Mouse (Mus musculus) retina, postnatal 7 days (tissue): Measurements from ENCODE around the gene Hist1h1d.
"Not testable (repeated sequence)": the region's sequence is repeated elsewhere in the genome, so short reads cannot be mapped to it uniquely, and the experiment has no call there.

Source experiments
- DNase-seq: peaks from one replicate; pipeline ENCODE4 v3.0.0-alpha.2; 2012; ENCODE audit warnings: low read depth, low spot score

Gene Hist1h1d

GRCm38 (mm10) chr13:23546694-23547093 lies 6.4 kb upstream of the Hist1h1d start:
- no peak for DNase-seq

GRCm38 (mm10) chr13:23550761-23551145 lies 2.3 kb upstream of the Hist1h1d start:
- no peak for DNase-seq

GRCm38 (mm10) chr13:23551146-23551834 lies 1.8 kb upstream of the Hist1h1d start, which contains the start of gene Hist1h4f:
Gene Hist1h4f, minus strand, starts transcription at chr13:23551648.
- peak; percentile 82 for DNase-seq

DNA sequence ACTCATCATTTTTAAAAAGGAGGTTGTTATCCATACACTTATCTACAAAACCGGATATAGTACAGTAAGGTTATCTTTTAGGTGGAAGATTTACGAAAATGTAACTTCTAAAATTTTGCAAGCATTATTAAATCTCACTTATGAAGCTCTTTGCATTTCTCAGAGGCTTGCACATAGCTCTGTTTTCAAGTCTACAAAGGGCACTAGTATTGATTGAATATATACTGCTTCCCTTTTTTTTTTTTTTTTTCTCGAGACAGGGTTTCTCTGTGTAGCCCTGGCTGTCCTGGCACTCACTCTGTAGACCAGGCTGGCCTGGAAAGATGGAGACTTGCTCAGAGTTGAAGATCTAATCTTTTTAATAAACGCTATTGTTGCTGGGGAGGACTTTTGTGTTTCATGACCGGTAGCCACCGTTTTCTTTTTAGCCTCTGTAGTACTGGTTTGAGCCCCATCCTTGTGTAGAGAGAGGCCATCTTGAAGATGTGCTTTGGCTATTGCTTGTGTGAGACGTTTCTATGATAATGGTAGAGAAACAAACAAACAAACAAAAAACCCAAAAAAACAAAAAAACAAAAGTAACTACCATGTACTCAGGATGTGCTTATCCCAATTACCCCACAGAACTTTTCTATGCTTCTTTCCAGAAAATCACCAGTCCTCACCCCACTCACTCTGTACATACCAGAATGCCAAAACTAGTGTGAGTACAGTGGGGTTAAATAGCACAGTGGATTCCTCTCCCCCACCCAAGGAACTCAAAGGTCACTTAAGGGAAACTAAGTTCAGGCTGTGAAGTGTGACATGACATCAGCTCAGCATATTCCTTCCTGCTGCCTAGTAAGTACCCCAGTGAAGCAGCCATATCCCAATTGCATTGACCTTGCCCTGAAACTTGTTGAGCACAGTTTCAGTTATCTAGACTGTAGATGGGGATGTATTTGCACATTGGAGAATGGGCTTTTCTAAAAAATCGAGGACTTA lies 839 bp upstream of the Hist1h1d start:
- no peak for DNase-seq

DNA sequence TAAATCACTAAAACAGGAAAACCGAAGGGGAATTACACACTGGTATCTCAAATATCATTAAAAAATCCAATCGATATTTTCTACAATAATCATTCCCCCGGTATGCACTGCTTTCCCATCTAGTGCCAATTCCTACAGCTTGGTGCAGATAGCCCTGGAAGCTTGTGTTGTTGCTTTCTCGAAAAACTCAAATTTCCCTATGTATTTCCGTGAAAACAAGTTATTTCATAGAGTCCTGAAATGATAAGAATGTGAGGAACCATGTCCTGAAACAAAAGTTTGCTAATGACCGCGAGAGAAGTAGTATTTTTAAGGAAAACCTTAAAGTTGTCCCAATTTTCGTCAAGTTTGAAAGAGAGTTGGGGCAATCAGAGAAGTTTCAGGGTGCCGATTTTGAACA lies 1.3 kb downstream of the Hist1h1d start:
- DNase-seq = no peak

GRCm38 (mm10) chr13:23554925-23555838 lies 2.1 kb downstream of the Hist1h1d start:
- no peak for DNase-seq

DNA sequence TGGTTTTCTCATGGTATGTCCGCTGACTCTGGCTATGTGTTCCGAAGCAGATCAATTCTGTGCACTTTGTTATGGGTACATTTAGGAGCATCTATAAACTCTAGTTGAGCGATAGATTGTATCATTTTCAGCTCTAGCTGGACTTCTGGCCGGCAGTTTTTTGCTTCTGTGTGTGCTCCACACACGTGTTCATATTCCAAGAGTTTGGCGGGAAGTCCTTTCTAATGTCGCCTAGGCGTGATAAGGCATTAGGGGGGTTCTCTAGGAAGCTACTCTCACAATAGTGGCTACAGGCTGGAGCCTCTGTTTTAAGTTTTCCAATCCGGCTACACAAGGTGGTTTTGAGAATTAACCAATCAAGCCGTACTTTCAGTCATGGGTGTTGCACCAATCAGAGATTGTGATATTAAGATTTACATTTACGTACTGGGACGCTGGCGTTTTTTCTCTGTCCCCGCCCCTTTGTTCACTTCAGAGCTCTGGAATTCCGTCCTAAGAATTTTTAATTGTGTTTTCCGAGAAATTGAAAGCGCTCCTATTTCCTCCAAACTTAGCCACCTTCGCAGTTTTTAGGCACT lies 2.9 kb downstream of the Hist1h1d start:
- no peak for DNase-seq

- DNase-seq = no peak
Measured at GRCm38 (mm10) chr13:23556906-23557305, 3.8 kb downstream of the Hist1h1d start.

DNA sequence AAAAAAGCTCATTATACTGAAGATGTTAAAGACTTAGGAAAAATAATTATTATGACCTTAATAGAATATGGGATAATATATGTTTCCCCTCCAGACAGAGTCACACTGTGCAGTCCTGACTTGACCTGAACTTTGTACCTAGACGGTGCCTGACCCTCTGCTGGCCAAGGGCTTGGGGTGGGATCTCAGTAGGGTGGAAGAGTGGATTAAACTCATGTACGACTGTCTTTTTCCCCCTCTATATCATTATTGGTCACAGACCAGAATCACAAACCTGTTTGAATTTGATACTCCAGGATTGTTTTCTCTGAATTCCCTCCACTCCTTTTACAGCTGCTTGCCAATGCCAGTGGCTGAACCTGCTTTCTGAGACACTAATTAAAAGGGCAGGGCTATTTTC lies 7.6 kb downstream of the Hist1h1d start:
- DNase-seq = not testable (repeated sequence)

DNA sequence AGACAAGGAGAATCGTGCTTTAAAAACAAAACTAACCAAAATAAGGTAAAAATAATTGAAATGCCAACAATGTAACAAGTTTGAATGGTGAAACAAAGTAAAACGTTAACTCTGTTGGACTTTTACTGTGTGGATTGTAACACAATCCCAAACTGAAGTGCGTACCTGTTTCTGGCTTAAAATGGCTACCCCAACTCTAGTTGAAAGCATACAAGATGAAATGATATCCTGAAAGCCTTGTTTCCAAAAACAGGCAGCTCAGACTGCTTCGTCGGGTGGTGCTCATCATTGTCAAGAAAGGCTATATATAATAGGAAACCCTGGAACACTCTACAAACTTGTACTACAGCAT lies 8.4 kb downstream of the Hist1h1d start:
- DNase-seq = not testable (repeated sequence)

GRCm38 (mm10) chr13:23561883-23562659 lies 9.0 kb downstream of the Hist1h1d start, which contains the start of gene Hist1h3e:
Gene Hist1h3e, minus strand, starts transcription at chr13:23562369.
- peak; percentile 95 for DNase-seq

- DNase-seq = peak; percentile 54
Measured at GRCm38 (mm10) chr13:23562699-23563462, 9.8 kb downstream of the Hist1h1d start.

GRCm38 (mm10) chr13:23564482-23564881 lies 11.4 kb downstream of the Hist1h1d start:
- no peak for DNase-seq

- not testable (repeated sequence) for DNase-seq
Measured at GRCm38 (mm10) chr13:23570261-23571021, 17.4 kb downstream of the Hist1h1d start.

DNA sequence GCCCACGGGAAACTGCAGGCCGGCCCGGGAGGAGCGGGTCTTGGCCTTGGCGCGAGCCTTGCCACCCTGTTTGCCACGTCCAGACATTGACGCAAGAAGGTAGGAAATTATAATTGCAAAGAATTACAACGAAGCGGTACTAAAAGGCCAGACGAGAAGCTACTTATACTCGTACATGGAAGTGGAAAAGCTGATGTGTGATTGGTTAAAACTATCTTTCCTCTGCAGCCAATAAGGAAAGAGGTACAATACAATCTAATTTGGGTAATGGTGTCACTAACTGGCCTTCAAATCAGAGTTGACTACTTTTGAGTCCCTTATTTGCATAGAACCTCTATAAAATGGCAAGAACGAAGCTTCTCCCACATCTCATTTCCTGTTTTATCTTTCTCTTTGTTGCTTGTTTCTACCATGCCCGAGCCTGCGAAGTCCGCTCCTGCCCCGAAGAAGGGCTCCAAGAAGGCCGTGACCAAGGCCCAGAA lies 18.0 kb downstream of the Hist1h1d start, which contains the start of the genes Hist1h2ae and Hist1h2bg:
Hist1h2ae (minus strand) TSS at position 199 of the 482 bp plus-strand sequence.
Hist1h2bg (plus strand) TSS at position 375 of the 482 bp plus-strand sequence.
- DNase-seq = peak; percentile 73

DNA sequence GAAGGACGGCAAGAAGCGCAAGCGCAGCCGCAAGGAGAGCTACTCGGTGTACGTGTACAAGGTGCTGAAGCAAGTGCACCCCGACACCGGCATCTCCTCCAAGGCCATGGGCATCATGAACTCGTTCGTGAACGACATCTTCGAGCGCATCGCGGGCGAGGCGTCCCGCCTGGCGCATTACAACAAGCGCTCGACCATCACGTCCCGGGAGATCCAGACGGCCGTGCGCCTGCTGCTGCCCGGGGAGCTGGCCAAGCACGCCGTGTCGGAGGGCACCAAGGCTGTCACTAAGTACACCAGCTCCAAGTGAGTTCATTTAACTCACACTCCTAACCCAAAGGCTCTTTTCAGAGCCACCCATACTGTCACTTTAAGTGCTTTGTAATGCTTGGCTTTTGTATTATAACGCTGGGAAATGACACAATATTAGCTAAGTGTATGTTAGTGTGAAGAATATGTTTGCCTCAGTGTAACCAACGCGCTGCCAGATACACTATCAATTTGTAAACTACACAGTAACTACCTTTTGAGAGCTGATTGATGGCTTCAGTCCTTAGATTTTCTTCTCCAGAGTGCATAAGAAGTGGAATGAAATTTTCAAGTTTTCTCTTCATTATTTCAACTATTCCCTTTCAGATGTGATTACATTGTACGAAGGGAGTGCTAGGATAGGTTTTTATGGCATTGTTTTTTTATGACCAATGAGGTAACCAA lies 18.6 kb downstream of the Hist1h1d start:
- DNase-seq = not testable (repeated sequence)

DNA sequence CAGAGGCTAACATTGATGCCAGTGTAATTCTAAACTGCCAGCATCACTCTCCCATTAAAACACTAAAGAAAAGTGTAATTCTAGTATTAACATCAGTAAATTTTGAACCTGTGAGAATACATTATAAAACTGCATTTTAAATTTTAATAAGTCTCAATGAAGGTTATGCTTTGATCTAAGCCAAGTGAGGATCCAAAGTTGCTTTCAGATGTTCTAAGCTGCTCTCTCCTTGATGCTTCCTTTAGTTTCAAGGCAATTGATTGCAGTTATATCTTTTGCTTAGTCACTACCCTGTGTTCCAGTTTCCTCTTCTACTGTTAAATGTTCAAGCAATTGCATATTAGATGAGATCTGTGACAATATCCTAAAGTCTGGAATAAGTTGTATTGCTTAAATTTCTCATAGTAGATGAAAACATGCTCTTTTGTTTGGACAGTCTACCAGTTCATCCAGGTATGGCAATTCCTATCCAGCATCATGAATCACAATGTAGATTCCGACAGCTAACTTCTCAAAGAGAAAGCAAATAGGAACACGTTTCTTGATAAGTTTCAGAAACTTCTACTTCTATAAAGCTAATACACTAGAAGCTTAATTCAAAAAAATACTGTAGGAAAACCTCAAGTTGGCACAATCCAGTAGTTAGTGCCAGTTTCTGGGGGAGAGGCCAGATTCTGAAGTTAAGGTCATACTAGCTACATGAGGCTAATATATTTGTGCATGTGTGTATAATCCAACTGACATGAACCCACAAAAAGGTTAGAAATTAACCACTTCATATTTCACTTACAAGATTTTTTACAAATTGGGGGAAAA lies 19.4 kb downstream of the Hist1h1d start:
- DNase-seq = no peak
